Mouse (Mus musculus): ENCODE measurements around the gene Twist2.

- TF ChIP-seq CTCF (IDR thresholded peaks at IDR 0.05; ENCODE audit: insufficient read depth, low read length) (no peak), POLR2A (IDR thresholded peaks at IDR 0.05; ENCODE audit: borderline replicate concordance, extremely low read depth, low read depth, low read length) (no peak)
Measured at GRCm38 (mm10) chr1:91800348-91800747, 913 bp upstream of the Twist2 start.

Data from lung, adult 2 months (tissue).